In genomic region chr13:45388254-45388805, GRCm38 (mm10) we compare ENCODE assay signal across 27 mouse cellular contexts. TPM values are rescaled to one million over a fixed set of nuclear protein-coding genes. Genes with fewer than 3 reads are reported as not detected.
DNase-seq lines count a peak whose midpoint lies in the region; ATAC-seq lines count a peak whose summit lies in the region.
"Had no signal": no experiment of that assay in that cellular context is flagged by ENCODE, and none has a peak within 500 bp of the region (broad histone marks: within the 10 kb centered on the region; RNA-seq: fewer than 3 reads in every experiment).

No protein-coding gene starts in this region.

- no peak for DNase-seq in heart, postnatal 4 days
- DNase-seq in liver, embryonic 13.5 days: no peak
- DNase-seq in liver: no peak
- DNase-seq: adrenal gland, postnatal 14 days; cerebellum, adult 11 months; cerebellum, adult 9-10 months; gastrocnemius, postnatal 36 days; kidney, adult 18-20 months; layer of hippocampus, postnatal 36 days; left cerebral cortex, postnatal 4 days; lung, postnatal 36 days; thymus, adult 2 months; thymus, postnatal 36 days had no signal

- peak overlapping the region; percentile 68 for H3K4me3 ChIP-seq in erythroblast, embryonic 14.5 days (replicated peaks)
- no peak overlapping the region for H3K4me3 ChIP-seq in heart, embryonic 13.5 days
- peak overlapping the region; percentile 90 for H3K4me3 ChIP-seq in liver, embryonic 13.5 days (replicated peaks)
- peak overlapping the region; percentile 89; the same call in 1 of the 2 replicates for H3K4me3 ChIP-seq in liver, embryonic 15.5 days (replicated peaks)
- H3K4me3 ChIP-seq in kidney, embryonic 14.5 days (ENCODE audit: low read length): no peak overlapping the region

- WGBS in heart, embryonic 13.5 days: 56% methylated on average over 16 of the region's 16 CpGs
- 68% methylated on average over 16 of the region's 16 CpGs for WGBS in liver, embryonic 13.5 days (ENCODE audit: insufficient replicate concordance)
- WGBS in liver, embryonic 15.5 days (ENCODE audit: insufficient replicate concordance): 68% methylated on average over 16 of the region's 16 CpGs
- 77% methylated on average over 16 of the region's 16 CpGs for WGBS in kidney, embryonic 14.5 days

- ATAC-seq in erythroblast, adult 5-6 weeks (replicated peaks; ENCODE audit: low FRiP score, poor library complexity, severe bottlenecking): no peak
- ATAC-seq in heart, embryonic 13.5 days (ENCODE audit: extremely low read depth, insufficient number of reproducible peaks, low FRiP score, low TSS enrichment): no peak
- ATAC-seq in liver, embryonic 13.5 days (ENCODE audit: low read depth): no peak
- ATAC-seq in liver, embryonic 15.5 days (ENCODE audit: insufficient read depth): no peak
- ATAC-seq in kidney, embryonic 14.5 days (ENCODE audit: low FRiP score, low TSS enrichment): no peak
- ATAC-seq: Patski had no signal

- peaks cover 29% of the 10 kb centered on the region for H3K36me3 ChIP-seq in erythroblast, embryonic 14.5 days (ENCODE audit: control insufficient read depth)
- no peaks in the 10 kb centered on the region for H3K36me3 ChIP-seq in heart, embryonic 13.5 days
- peaks cover 18% of the 10 kb centered on the region for H3K36me3 ChIP-seq in liver, embryonic 13.5 days
- H3K36me3 ChIP-seq in liver, embryonic 15.5 days (replicated peaks): peaks cover 13% of the 10 kb centered on the region
- 0 out of 2 replicates have a peak, but pooled peaks cover 3% of the 10 kb centered on the region for H3K36me3 ChIP-seq in kidney, embryonic 14.5 days (ENCODE audit: control insufficient read depth, insufficient read depth, low read length)
- H3K36me3 ChIP-seq: embryonic facial prominence, embryonic 13.5 days; G1E; hindbrain, embryonic 12.5 days; limb, embryonic 15.5 days; midbrain, embryonic 12.5 days had no signal

- H3K4me2 ChIP-seq in heart, embryonic 13.5 days: peak overlapping the region; percentile 100; the same call in 1 of the 2 replicates
- peak overlapping the region; percentile 91 for H3K4me2 ChIP-seq in liver, embryonic 13.5 days
- H3K4me2 ChIP-seq in liver, embryonic 15.5 days: peak overlapping the region; percentile 82
- no peak overlapping the region for H3K4me2 ChIP-seq in kidney, embryonic 14.5 days (replicated peaks; ENCODE audit: low read depth, low read length)

- H3K4me1 ChIP-seq in erythroblast, embryonic 14.5 days (ENCODE audit: control insufficient read depth): peaks cover 67% of the 10 kb centered on the region
- peaks cover 43% of the 10 kb centered on the region for H3K4me1 ChIP-seq in heart, embryonic 13.5 days
- peaks cover 58% of the 10 kb centered on the region for H3K4me1 ChIP-seq in liver, embryonic 13.5 days (replicated peaks)
- H3K4me1 ChIP-seq in liver, embryonic 15.5 days (replicated peaks): peaks cover 55% of the 10 kb centered on the region
- H3K4me1 ChIP-seq in kidney, embryonic 14.5 days (ENCODE audit: control insufficient read depth, insufficient read depth, low read length): peaks cover 24% of the 10 kb centered on the region

- peaks cover 24% of the 10 kb centered on the region; the same call in 1 of the 2 replicates for H3K27me3 ChIP-seq in erythroblast, embryonic 14.5 days (ENCODE audit: control insufficient read depth)
- H3K27me3 ChIP-seq in heart, embryonic 13.5 days (replicated peaks): no peaks in the 10 kb centered on the region
- peaks cover 23% of the 10 kb centered on the region for H3K27me3 ChIP-seq in liver, embryonic 13.5 days
- H3K27me3 ChIP-seq in liver, embryonic 15.5 days: peaks cover 41% of the 10 kb centered on the region
- H3K27me3 ChIP-seq in kidney, embryonic 14.5 days (ENCODE audit: control insufficient read depth, insufficient read depth, low read length): no peaks in the 10 kb centered on the region
- H3K27me3 ChIP-seq: embryonic facial prominence, embryonic 13.5 days; hindbrain, embryonic 12.5 days; limb, embryonic 15.5 days; megakaryocyte, embryonic 14.5 days; Patski had no signal

- H3K9ac ChIP-seq in heart, embryonic 13.5 days: no peak overlapping the region
- peak overlapping the region; percentile 73; the same call in 1 of the 2 replicates for H3K9ac ChIP-seq in liver, embryonic 13.5 days
- H3K9ac ChIP-seq in liver, embryonic 15.5 days: no peak overlapping the region
- H3K9ac ChIP-seq in kidney, embryonic 14.5 days (ENCODE audit: low read depth, low read length): no peak overlapping the region
- H3K9ac ChIP-seq: limb, embryonic 15.5 days; midbrain, embryonic 12.5 days had no signal

- peaks cover 16% of the 10 kb centered on the region for H3K9me3 ChIP-seq in erythroblast, embryonic 14.5 days (ENCODE audit: control insufficient read depth, low read length)
- peaks cover 5% of the 10 kb centered on the region; the same call in 1 of the 2 replicates for H3K9me3 ChIP-seq in heart, embryonic 13.5 days
- no peaks in the 10 kb centered on the region for H3K9me3 ChIP-seq in liver, embryonic 13.5 days (replicated peaks)
- H3K9me3 ChIP-seq in liver, embryonic 15.5 days (replicated peaks): no peaks in the 10 kb centered on the region
- 0 out of 2 replicates have a peak, but pooled peaks cover 2% of the 10 kb centered on the region for H3K9me3 ChIP-seq in kidney, embryonic 14.5 days (ENCODE audit: control insufficient read depth, low read length)
- H3K9me3 ChIP-seq: embryonic facial prominence, embryonic 13.5 days; forebrain, embryonic 13.5 days; hindbrain, embryonic 12.5 days; limb, embryonic 15.5 days; midbrain, embryonic 12.5 days had no signal

- H3K27ac ChIP-seq in heart, embryonic 13.5 days (replicated peaks): no peak overlapping the region
- H3K27ac ChIP-seq in liver, embryonic 13.5 days: 0 out of 2 replicates have a peak overlapping the region, but pooled peaks have one; percentile 75
- H3K27ac ChIP-seq in liver, embryonic 15.5 days (replicated peaks): 0 out of 2 replicates have a peak overlapping the region, but pooled peaks have one; percentile 84
- no peak overlapping the region for H3K27ac ChIP-seq in kidney, embryonic 14.5 days (ENCODE audit: low read depth, low read length)
- H3K27ac ChIP-seq: embryonic facial prominence, embryonic 13.5 days; forebrain, embryonic 13.5 days; hindbrain, embryonic 12.5 days; kidney, postnatal 0 days; midbrain, embryonic 12.5 days had no signal

RNA-seq across cellular contexts. Expression of gene Mylip, which starts 1.2 kb away (rescaled TPM):
- 2.4 and 2.6 TPM in 2 replicates for polyA plus RNA-seq in erythroblast, embryonic 14.5 days (2012)
- total RNA-seq in erythroblast, adult 5-6 weeks (2015; ENCODE audit: low replicate concordance): 54.2 and 75.7 TPM in 2 replicates
- 74.8 and 85.5 TPM in 2 replicates for total RNA-seq in erythroblast, adult 5-6 weeks (2017; ENCODE audit: low replicate concordance)
- polyA plus RNA-seq in heart, embryonic 13.5 days (2015; fragmentation: Nextera tagmentation; extraction: Ambion mirVana): 6.5 and 8.1 TPM in 2 replicates
- 1 to 10 TPM; 5.3 to 6.8 TPM for total RNA-seq in heart, postnatal 4 days (2021)
- polyA plus RNA-seq in liver, embryonic 13.5 days (2015; fragmentation: Nextera tagmentation; extraction: Ambion mirVana): 6.2 and 7.3 TPM in 2 replicates
- 7.6 and 7.9 TPM in 2 replicates for polyA plus RNA-seq in liver, embryonic 15.5 days (2015; fragmentation: Nextera tagmentation; extraction: Ambion mirVana)
- polyA plus RNA-seq in kidney, embryonic 14.5 days (2014; fragmentation: Nextera tagmentation; extraction: Ambion mirVana): 7.7 and 11.3 TPM in 2 replicates

Comparison
In these comparisons a context has a peak if more than half of its experiments do, and no peak if none do; other contexts are left out.
1. H3K4me3 ChIP-seq: peak in erythroblast, embryonic 14.5 days (single experiment), liver, embryonic 13.5 days (single experiment) and liver, embryonic 15.5 days (single experiment); none in heart, embryonic 13.5 days (single experiment) and kidney, embryonic 14.5 days (single experiment).
2. H3K27ac ChIP-seq: peak in liver, embryonic 13.5 days (single experiment) and liver, embryonic 15.5 days (single experiment); none in heart, embryonic 13.5 days (single experiment) and kidney, embryonic 14.5 days (single experiment).